Mouse (Mus musculus) midbrain, postnatal 0 days (tissue): ENCODE results near the gene Pmvk. TPM values are rescaled to one million over a fixed set of nuclear protein-coding genes. Genes with fewer than 3 reads are reported as not detected.

Source experiments
- ATAC-seq: fragments of 200-750 bp; cut with Nextera tagmentation; 2 replicates; pipeline ENCODE4 v1.8.0; 2017; ENCODE audit warnings: moderate number of reproducible peaks, mild to moderate bottlenecking, moderate TSS enrichment, moderate library complexity; ENCODE audit not compliant: low FRiP score
- DNase-seq: peaks from one replicate; pipeline ENCODE4 v3.0.0-alpha.2; 2015; ENCODE audit warnings: low spot score
- H3K27ac ChIP-seq: fragments of 300-500 bp; sonication (generic); 2 replicates; pipeline ENCODE4 v1.5.1; 2014; ENCODE audit warnings: low read depth, mild to moderate bottlenecking, low read length, mixed read lengths
- H3K27me3 ChIP-seq: fragments of 300-500 bp; sonication (generic); 2 replicates; pipeline ENCODE4 v1.6.1; 2014; ENCODE audit warnings: low read length, control low read depth, mixed read lengths; ENCODE audit not compliant: insufficient read depth
- H3K36me3 ChIP-seq: fragments of 300-500 bp; sonication (generic); 2 replicates; pipeline ENCODE4 v1.6.1; 2014; ENCODE audit warnings: low read length, control low read depth, mixed read lengths; ENCODE audit not compliant: insufficient read depth
- H3K4me1 ChIP-seq: fragments of 300-500 bp; sonication (generic); 2 replicates; pipeline ENCODE4 v1.6.1; 2014; ENCODE audit warnings: mild to moderate bottlenecking, control low read depth, antibody characterized with exemption, low read length, mixed read lengths; ENCODE audit not compliant: insufficient read depth
- H3K4me2 ChIP-seq: fragments of 300-500 bp; sonication (generic); 2 replicates; pipeline ENCODE4 v1.6.1; 2014; ENCODE audit warnings: low read depth, mild to moderate bottlenecking, low read length, mixed read lengths; ENCODE audit not compliant: poor library complexity, severe bottlenecking
- H3K4me3 ChIP-seq: fragments of 300-500 bp; sonication (generic); 2 replicates; pipeline ENCODE4 v1.5.1; 2014; ENCODE audit warnings: low read depth, mild to moderate bottlenecking, low read length, moderate library complexity
- H3K9ac ChIP-seq: fragments of 300-500 bp; sonication (generic); replicated peaks from 2 replicates; pipeline ENCODE4 v1.6.1; 2014; ENCODE audit warnings: mild to moderate bottlenecking, low read length, moderate library complexity, mixed read lengths; ENCODE audit not compliant: poor library complexity, severe bottlenecking
- H3K9me3 ChIP-seq: fragments of 300-500 bp; sonication (generic); 2 replicates; pipeline ENCODE4 v1.6.1; 2016; ENCODE audit warnings: low read length, control low read depth
- CTCF ChIP-seq: IDR thresholded peaks from 2 replicates; pipeline ENCODE4 v1.5.1; 2016; ENCODE audit warnings: antibody characterized with exemption, mild to moderate bottlenecking
- WGBS: fragments of 180-500 bp; shearing (Covaris S2); extraction: QIAGEN DNeasy Blood & Tissue Kit; methylation state at CpG from one replicate; pipeline ENCODE4 v1.1.7; 2014; 5-methylcytosine and 5-hydroxymethylcytosine counted together
- polyA plus RNA-seq: library from polyadenylated mRNA; unstranded; fragments of >200 nt; fragmentation: Nextera tagmentation; extraction: Ambion mirVana; gene quantifications from 2 replicates; pipeline ENCODE4 v1.2.1, GENCODE M21; 2015
- total RNA-seq: library from RNA; depleted of rRNA; stranded (reverse); fragments of >200 nt; gene quantifications from 2 replicates; pipeline ENCODE4 v1.2.3, GENCODE M21; 2014

Pmvk gene
- total and polyA plus RNA-seq, 2 experiments from 2014 or later, result 90.8 to 124 TPM

DNA sequence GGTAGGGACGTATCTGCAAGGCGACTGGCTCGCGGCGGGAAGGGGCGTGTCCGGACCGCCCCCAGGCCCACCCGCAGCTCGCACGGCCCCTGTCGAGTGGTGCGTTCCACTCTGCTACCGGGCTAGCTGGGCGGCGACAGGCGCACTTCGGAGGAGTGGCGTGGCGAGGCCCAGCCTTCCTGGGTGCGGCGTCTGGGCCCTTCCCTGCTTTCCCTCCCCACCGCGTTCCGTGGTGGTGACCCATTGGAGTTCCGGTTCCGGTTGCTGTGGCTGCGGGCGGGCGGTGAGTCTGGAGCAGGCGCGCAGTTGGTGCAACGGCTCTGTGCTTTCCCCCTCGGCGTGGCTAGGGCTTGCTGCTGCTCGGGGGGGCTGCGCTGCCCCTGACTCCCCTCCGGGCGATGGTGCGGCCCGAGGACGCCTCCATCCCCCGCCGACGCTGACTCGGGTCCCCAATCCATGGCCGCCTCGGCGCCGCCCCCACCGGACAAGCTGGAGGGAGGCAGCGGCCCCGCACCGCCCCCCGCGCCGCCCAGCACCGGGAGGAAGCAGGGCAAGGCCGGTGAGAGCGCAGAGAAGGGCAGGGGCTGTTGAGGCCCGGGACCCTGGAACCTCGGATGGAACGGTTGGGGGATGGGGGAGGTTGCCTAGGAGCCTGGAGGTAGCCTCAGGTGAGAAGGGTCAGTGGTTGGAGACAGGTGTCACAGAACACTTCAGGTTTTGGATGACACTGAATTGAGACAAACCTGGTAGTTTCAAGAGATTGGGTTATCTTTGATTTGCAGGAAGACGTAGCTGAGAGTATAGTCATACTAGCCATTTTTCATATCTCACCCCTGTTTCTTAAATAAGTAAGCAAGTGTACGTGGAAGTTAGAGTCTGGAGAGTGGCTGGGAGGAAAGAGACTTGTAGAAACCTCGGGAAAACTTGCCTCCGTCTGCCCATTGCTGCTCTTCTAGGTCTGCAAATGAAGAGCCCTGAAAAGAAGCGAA is 23.9 kb upstream of the Pmvk start, which contains the start of gene Pygo2:
TSS of gene Pygo2 (plus strand) at position 44 of the 989 bp plus-strand sequence.
- Histone ChIP-seq H3K4me2 (peak within 1 kb of the TSS; percentile 84), H3K4me3 (peak within 1 kb of the TSS; percentile 99), H3K27ac (peak within 1 kb of the TSS; percentile 87), H3K9me3 (no peaks in the 10 kb centered on the region), H3K4me1 (peaks cover 8% of the 10 kb centered on the region; the same call in 1 of the 2 replicates), H3K36me3 (peaks cover 27% of the 10 kb centered on the region), H3K27me3 (no peaks in the 10 kb centered on the region), H3K9ac (peak within 1 kb of the TSS; percentile 96)
- TF ChIP-seq CTCF, result no peak
- DNase-seq, result peak; percentile 97
- WGBS, result 3% methylated on average over 66 of the region's 68 CpGs
- ATAC-seq, result peak; percentile 96

DNA sequence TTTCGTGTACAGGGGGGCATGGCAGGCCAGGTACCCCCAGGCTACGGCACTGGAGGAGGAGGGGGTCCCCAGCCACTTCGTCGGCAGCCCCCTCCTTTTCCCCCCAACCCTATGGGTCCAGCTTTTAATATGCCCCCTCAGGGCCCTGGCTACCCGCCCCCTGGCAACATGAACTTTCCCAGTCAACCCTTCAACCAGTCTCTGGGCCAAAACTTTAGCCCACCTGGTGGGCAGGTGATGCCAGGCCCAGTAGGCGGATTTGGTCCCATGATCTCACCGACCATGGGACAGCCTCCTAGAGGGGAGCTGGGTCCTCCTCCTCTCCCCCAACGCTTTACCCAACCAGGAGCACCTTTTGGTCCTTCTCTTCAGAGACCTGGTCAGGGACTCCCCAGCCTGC is 21.7 kb upstream of the Pmvk start:
- no peak for ATAC-seq
- no peak overlapping the region for H3K4me2 ChIP-seq
- H3K27ac ChIP-seq, result no peak overlapping the region
- no peak overlapping the region for H3K4me3 ChIP-seq
- no peak overlapping the region for H3K9ac ChIP-seq
- H3K4me1 ChIP-seq, result peaks cover 15% of the 10 kb centered on the region; the same call in 1 of the 2 replicates
- H3K27me3 ChIP-seq, result no peaks in the 10 kb centered on the region
- WGBS, result 98% methylated on average over 8 of the region's 8 CpGs
- no peak for DNase-seq
- TF ChIP-seq CTCF, result no peak
- H3K36me3 ChIP-seq, result peaks cover 23% of the 10 kb centered on the region
- no peaks in the 10 kb centered on the region for H3K9me3 ChIP-seq

DNA sequence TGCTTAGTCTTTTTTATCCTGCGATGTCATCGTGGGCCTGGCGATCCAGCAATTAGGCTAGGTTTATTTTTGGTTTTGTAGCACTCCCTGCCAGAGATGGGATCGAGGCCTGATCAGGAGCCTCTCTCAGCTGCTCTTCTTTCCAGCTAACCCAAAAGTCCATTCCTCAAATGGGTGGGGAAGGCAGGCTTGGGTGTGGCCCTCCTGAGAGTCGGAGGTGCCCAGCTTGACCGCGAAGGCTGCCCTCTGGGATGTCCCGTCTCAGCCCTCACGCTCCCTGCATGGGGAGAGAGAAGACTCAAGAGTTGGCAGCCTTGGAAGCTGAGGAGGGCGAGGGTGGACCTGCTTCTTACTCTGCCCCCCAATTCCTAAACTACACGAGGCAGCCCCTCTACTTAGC is 19.8 kb upstream of the Pmvk start:
- H3K4me2 ChIP-seq, result no peak overlapping the region
- H3K9me3 ChIP-seq, result no peaks in the 10 kb centered on the region
- no peak overlapping the region for H3K9ac ChIP-seq
- no peaks in the 10 kb centered on the region for H3K27me3 ChIP-seq
- peaks cover 23% of the 10 kb centered on the region for H3K36me3 ChIP-seq
- ATAC-seq (no peak), DNase-seq (no peak)
- H3K4me1 ChIP-seq, result peaks cover 15% of the 10 kb centered on the region; the same call in 1 of the 2 replicates
- no peak overlapping the region for H3K27ac ChIP-seq
- WGBS, result 81% methylated on average over 11 of the region's 11 CpGs
- no peak overlapping the region for H3K4me3 ChIP-seq
- no peak for TF ChIP-seq CTCF

DNA sequence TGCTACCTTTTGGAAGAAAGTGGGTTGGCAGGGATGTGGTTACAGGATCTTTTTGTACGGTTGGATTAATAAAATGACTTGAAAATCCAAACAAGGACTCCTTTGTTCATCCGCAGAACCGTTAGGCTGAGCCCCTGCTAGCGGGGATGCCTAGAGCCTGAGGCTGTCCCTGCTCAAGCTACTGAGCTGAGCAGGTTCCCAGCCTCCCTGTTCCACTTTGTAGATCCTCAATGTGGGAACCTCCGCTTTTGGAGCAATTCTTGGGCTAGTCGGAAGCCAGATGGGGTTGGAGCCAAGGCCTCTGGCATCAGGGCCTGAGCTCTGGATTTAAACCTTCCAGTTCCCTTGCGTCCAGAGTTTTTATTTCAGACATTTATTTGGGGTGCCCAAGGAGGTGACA is 19.3 kb upstream of the Pmvk start:
- Histone ChIP-seq H3K27ac (no peak overlapping the region), H3K4me2 (no peak overlapping the region), H3K4me3 (no peak overlapping the region), H3K27me3 (no peaks in the 10 kb centered on the region), H3K4me1 (peaks cover 15% of the 10 kb centered on the region; the same call in 1 of the 2 replicates), H3K9ac (no peak overlapping the region), H3K9me3 (no peaks in the 10 kb centered on the region), H3K36me3 (peaks cover 23% of the 10 kb centered on the region)
- DNase-seq (no peak), ATAC-seq (no peak)
- WGBS, result 63% methylated on average over 7 of the region's 7 CpGs
- TF ChIP-seq CTCF, result no peak

DNA sequence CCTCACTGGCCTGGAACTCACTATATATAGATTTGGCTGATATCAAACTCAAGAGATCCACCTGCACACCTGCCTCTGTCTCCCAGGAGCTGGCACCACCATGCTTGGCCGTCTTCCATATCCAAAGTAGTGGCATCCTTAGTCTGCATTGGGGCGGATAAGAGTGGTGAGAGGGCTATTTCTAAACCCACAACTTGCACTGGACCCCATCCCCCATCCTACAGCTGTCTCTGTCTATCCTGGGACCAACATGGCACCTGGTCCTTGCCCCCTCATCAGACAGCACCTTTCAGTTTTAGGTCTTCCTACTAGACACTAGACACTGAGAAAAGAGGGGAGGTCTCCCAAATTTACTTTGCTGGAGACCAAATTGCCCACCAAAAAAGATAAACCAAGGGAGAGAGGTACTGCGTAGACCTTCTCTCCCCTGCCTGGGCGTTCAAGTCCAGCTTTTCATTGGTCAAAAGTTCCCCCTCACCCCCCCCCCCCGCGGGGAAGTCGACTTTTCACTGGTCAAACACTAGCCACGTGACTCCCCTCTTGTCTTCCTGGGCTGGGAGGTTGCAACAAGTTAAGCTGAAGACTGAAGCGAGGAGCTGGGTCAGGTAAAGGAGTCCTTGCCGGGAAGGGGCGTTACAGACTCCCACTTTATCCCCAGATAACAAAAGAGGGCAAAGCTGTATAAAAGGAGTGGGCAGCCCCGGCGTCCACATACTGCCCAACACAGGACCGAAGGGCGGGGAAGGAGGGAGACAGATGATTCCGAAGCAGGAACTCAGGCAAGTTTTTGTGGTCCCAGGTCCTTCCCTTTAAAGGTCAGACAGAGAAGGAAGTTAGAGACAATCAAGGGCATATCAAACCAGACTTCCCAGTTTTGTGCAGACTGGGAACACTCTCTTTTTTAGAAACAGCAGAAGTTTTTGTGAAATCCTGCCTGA is 17.9 kb upstream of the Pmvk start, which contains the start of gene Pbxip1:
TSS of gene Pbxip1 (plus strand) at position 531 of the 938 bp plus-strand sequence.
- no peak for TF ChIP-seq CTCF
- H3K36me3 ChIP-seq, result peaks cover 23% of the 10 kb centered on the region
- peak within 1 kb of the TSS; percentile 4; the same call in 1 of the 2 replicates for H3K27ac ChIP-seq
- H3K9me3 ChIP-seq, result no peaks in the 10 kb centered on the region
- ATAC-seq (0 out of 2 replicates have a peak, but pooled peaks have one; percentile 25), DNase-seq (peak; percentile 61)
- 4% methylated on average over 16 of the region's 16 CpGs for WGBS
- no peaks in the 10 kb centered on the region for H3K27me3 ChIP-seq
- peaks cover 9% of the 10 kb centered on the region; the same call in 1 of the 2 replicates for H3K4me1 ChIP-seq
- H3K9ac ChIP-seq, result peak within 1 kb of the TSS; percentile 29; the same call in 1 of the 2 replicates
- peak within 1 kb of the TSS; percentile 16; the same call in 1 of the 2 replicates for H3K4me3 ChIP-seq
- H3K4me2 ChIP-seq, result peak within 1 kb of the TSS; percentile 38
